Mouse (Mus musculus) gastrocnemius, adult 18-20 months (tissue): Measurements from ENCODE around the gene Aen. TPM values are rescaled to one million over a fixed set of nuclear protein-coding genes. Genes with fewer than 3 reads are reported as not detected.
A peak's percentile ranks its signal among the peaks of the same experiment; 100 is the strongest.

Source experiments
- DNase-seq: peaks from one replicate; pipeline ENCODE4 v3.0.0; 2021; ENCODE audit warnings: low spot score
- total RNA-seq, 2 experiments: library from RNA; stranded (reverse); gene quantifications; 2 replicates each; pipeline ENCODE4 v1.2.3; 2021

Gene Aen
- total RNA-seq, 2 experiments from 2014 or later = 51.1 to 52.9 TPM

- DNase-seq = peak; percentile 78
These were observed 5.0 kb upstream of the Aen start for GRCm38 (mm10) chr7:78890641-78891040.

GRCm38 (mm10) chr7:78893917-78894316, 1.7 kb upstream of the Aen start:
- no peak for DNase-seq

- DNase-seq = no peak
These were observed 517 bp upstream of the Aen start for GRCm38 (mm10) chr7:78895021-78895652.

- no peak for DNase-seq
These were observed 1.9 kb downstream of the Aen start for GRCm38 (mm10) chr7:78897567-78897966.

GRCm38 (mm10) chr7:78903174-78903870, 7.7 kb downstream of the Aen start:
- DNase-seq = no peak

- no peak for DNase-seq
These were observed 8.5 kb downstream of the Aen start for GRCm38 (mm10) chr7:78904175-78904574.

- no peak for DNase-seq
These were observed 13.4 kb downstream of the Aen start for GRCm38 (mm10) chr7:78909026-78909425.

GRCm38 (mm10) chr7:78910336-78911098, 14.9 kb downstream of the Aen start:
- DNase-seq = no peak

GRCm38 (mm10) chr7:78911209-78911608, 15.6 kb downstream of the Aen start:
- no peak for DNase-seq

- no peak for DNase-seq
These were observed 16.8 kb downstream of the Aen start for GRCm38 (mm10) chr7:78912253-78912973.

- no peak for DNase-seq
These were observed 17.4 kb downstream of the Aen start, which contains the start of gene Isg20 for GRCm38 (mm10) chr7:78912974-78913474. Gene Isg20 (plus strand): TSS chr7:78913424.

- DNase-seq = peak; percentile 70
These were observed 18.2 kb downstream of the Aen start for GRCm38 (mm10) chr7:78913649-78914544.

- DNase-seq = no peak
These were observed 18.8 kb downstream of the Aen start for GRCm38 (mm10) chr7:78914545-78914845.

GRCm38 (mm10) chr7:78914896-78915510, 19.3 kb downstream of the Aen start:
- no peak for DNase-seq

- DNase-seq = no peak
These were observed 23.0 kb downstream of the Aen start for GRCm38 (mm10) chr7:78918686-78919085.

GRCm38 (mm10) chr7:78922506-78922905, 26.9 kb downstream of the Aen start:
- no peak for DNase-seq

- peak; percentile 57 for DNase-seq
These were observed 28.6 kb downstream of the Aen start for GRCm38 (mm10) chr7:78924300-78924699.

- no peak for DNase-seq
These were observed 29.1 kb downstream of the Aen start for GRCm38 (mm10) chr7:78924796-78925195.

GRCm38 (mm10) chr7:78925680-78926079, 30.0 kb downstream of the Aen start:
- no peak for DNase-seq

GRCm38 (mm10) chr7:78926156-78926555, 30.5 kb downstream of the Aen start:
- no peak for DNase-seq
